Mouse (Mus musculus) cerebellum, postnatal 36 days (tissue): ENCODE data around the gene Trip6.

ENCODE experiments used
- DNase-seq, 2 experiments: peaks; one replicate each; pipeline ENCODE4 v3.0.0; 2021 to 2022; ENCODE audit warnings: mixed read lengths in 2 of 2

The Trip6 gene

GRCm38 (mm10) chr5:137314193-137315083 is at the start of gene Trip6:
Gene Trip6, minus strand, starts transcription at chr5:137314404.
- no peak for DNase-seq

GRCm38 (mm10) chr5:137358382-137358781 is 44.2 kb upstream of the Trip6 start:
- DNase-seq, result no peak

GRCm38 (mm10) chr5:137354091-137354490 is 39.9 kb upstream of the Trip6 start:
- DNase-seq, result no peak

- no peak for DNase-seq
Measured at GRCm38 (mm10) chr5:137352011-137352975, 38.1 kb upstream of the Trip6 start.

GRCm38 (mm10) chr5:137351394-137351793 is 37.2 kb upstream of the Trip6 start:
- no peak for DNase-seq

GRCm38 (mm10) chr5:137351058-137351380 is 36.8 kb upstream of the Trip6 start:
- no peak for DNase-seq

GRCm38 (mm10) chr5:137350205-137351057 is 36.2 kb upstream of the Trip6 start:
- no peak for DNase-seq

- peak in 1 of 2 experiments; percentile 26 for DNase-seq
Measured at GRCm38 (mm10) chr5:137349384-137350204, 35.4 kb upstream of the Trip6 start, which contains the start of gene Ephb4. Gene Ephb4, plus strand, starts transcription at chr5:137350109.

- DNase-seq, result no peak
Measured at GRCm38 (mm10) chr5:137348482-137349383, 34.5 kb upstream of the Trip6 start.

GRCm38 (mm10) chr5:137347856-137348255 is 33.7 kb upstream of the Trip6 start:
- no peak for DNase-seq

GRCm38 (mm10) chr5:137346983-137347382 is 32.8 kb upstream of the Trip6 start:
- DNase-seq, result no peak

GRCm38 (mm10) chr5:137346388-137346787 is 32.2 kb upstream of the Trip6 start:
- no peak for DNase-seq

- DNase-seq, result no peak
Measured at GRCm38 (mm10) chr5:137345821-137346220, 31.6 kb upstream of the Trip6 start.

GRCm38 (mm10) chr5:137343869-137344268 is 29.7 kb upstream of the Trip6 start:
- DNase-seq, result no peak

- DNase-seq, result no peak
Measured at GRCm38 (mm10) chr5:137343412-137343811, 29.2 kb upstream of the Trip6 start.

- no peak for DNase-seq
Measured at GRCm38 (mm10) chr5:137342407-137343012, 28.3 kb upstream of the Trip6 start.

- DNase-seq, result no peak
Measured at GRCm38 (mm10) chr5:137340222-137340621, 26.0 kb upstream of the Trip6 start.

- peak; percentile 41 to 44 for DNase-seq
Measured at GRCm38 (mm10) chr5:137339290-137339979, 25.2 kb upstream of the Trip6 start.

- DNase-seq, result peak in 1 of 2 experiments; percentile 27
Measured at GRCm38 (mm10) chr5:137338663-137339289, 24.6 kb upstream of the Trip6 start.
